Mouse (Mus musculus) activated CD4-positive, CD25-positive, alpha-beta regulatory T cell, adult 4 months (primary cell): Measurements from ENCODE around the gene Chtop. TPM values are rescaled to one million over a fixed set of nuclear protein-coding genes. Genes with fewer than 3 reads are reported as not detected.

ENCODE experiments used
- ATAC-seq: one replicate; pipeline ENCODE4 v1.8.0; 2017
- polyA plus RNA-seq, 2 experiments: library from polyadenylated mRNA; unstranded; fragments of 100-300 nt; shearing (Covaris generic); gene quantifications; one replicate each; pipeline ENCODE4 v1.2.1; 2017

The Chtop gene
- polyA plus RNA-seq, 2 experiments from 2014 or later: 43.5 to 67.8 TPM

- no peak for ATAC-seq
Observed at GRCm38 (mm10) chr3:90462579-90462978, 46.7 kb downstream of the Chtop start.

DNA sequence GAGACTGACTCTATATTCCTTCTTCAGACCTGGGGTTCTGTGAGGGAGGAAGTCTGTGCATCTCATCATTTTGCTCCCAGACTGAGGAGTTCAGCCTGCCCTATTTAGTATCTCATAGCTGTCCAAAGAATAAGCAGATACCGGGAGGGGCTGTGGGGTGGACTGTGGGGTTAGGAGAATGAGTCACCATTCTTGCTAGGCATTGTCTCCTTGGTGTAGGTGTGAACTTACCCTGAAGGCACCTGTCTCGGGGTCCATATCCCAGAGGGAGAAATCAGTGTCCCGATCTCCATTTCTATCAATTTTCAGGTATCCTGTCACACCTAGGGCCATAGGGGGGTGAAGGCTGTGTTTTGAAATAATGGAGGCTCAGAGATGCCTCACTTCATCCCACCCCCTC is 47.4 kb downstream of the Chtop start:
- ATAC-seq: no peak

DNA sequence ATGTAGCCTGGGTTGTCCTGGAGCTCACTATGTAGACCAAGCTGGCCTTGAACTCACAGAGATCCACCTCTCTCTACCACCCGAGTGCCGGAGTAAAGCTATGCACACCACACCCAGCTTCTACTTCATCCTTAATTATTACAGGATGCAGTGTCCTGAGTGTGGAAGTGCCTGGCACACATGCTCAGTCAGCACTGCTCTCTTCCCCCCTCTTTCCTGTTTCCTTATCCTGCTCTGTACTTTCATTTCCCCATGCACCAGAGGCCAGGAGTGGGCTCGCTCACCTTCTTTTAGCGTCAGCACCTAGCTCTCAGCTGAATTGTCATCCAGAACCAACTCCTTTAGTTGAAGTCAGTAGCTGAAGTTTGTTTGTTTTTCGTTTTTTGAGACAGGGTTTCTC is 49.0 kb downstream of the Chtop start:
- no peak for ATAC-seq

DNA sequence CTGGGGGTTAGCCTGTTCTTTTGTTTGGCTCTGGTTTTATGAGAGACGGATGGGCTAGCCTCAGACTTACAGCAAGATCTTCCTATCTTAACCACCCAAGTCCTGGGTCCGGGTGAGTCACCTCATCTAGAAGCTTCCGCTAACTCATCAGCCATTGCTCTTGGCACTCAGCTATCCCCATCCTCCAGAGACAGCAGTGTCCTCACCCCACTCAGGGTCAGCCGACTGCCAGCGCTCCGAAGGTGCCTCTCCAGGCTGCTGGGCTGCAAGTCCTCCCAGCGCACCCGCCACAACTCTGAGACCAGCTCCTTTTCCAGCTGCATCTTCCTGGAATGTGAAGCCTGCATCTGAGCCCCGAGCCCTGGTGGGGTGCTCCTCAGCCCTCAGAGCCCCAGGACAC is 49.6 kb downstream of the Chtop start:
- no peak for ATAC-seq

- ATAC-seq: no peak
Observed at GRCm38 (mm10) chr3:90454931-90455330, 54.4 kb downstream of the Chtop start.

- ATAC-seq: no peak
Observed at GRCm38 (mm10) chr3:90451396-90452095, 57.8 kb downstream of the Chtop start.

GRCm38 (mm10) chr3:90450874-90451273 is 58.4 kb downstream of the Chtop start:
- no peak for ATAC-seq

Other genes starting within 250 kb of the Chtop start
- gene Dennd4b, start 244.3 kb downstream of the Chtop start, polyA plus RNA-seq: 10 to 100 TPM; 15.8 to 25.5 TPM
- 10 to 100 TPM; 20.3 to 21.3 TPM for gene Gatad2b, start 216.3 kb downstream of the Chtop start, polyA plus RNA-seq
- gene Slc27a3, start 119.6 kb downstream of the Chtop start, polyA plus RNA-seq: under 1 TPM in 1 of 2 experiments, not detected in 1; 0.21 TPM
- gene Ints3, start 75.9 kb downstream of the Chtop start, polyA plus RNA-seq: 10 to 100 TPM; 13.8 to 17.2 TPM
- gene Npr1, start 43.6 kb downstream of the Chtop start, polyA plus RNA-seq: not detected
- 100 to 1,000 TPM in 1 of 2 experiments, 10 to 100 TPM in 1; 99.7 to 101 TPM for gene Ilf2, start 33.4 kb downstream of the Chtop start, polyA plus RNA-seq
- 10 to 100 TPM; 48.3 to 56.3 TPM for gene Snapin, start 18.5 kb downstream of the Chtop start, polyA plus RNA-seq
- gene S100a1, start 4.9 kb upstream of the Chtop start, polyA plus RNA-seq: 1 to 10 TPM; 5.6 to 6.6 TPM
- 100 to 1,000 TPM; 235 to 298 TPM for gene S100a13, start 4.9 kb upstream of the Chtop start, polyA plus RNA-seq
- gene S100a14, start 17.4 kb upstream of the Chtop start, polyA plus RNA-seq: under 1 TPM in 1 of 2 experiments, not detected in 1; 0.47 TPM
- gene S100a16, start 27.8 kb upstream of the Chtop start, polyA plus RNA-seq: not detected
- gene S100a3, start 51.1 kb upstream of the Chtop start, polyA plus RNA-seq: 1 to 10 TPM; 2.6 to 3.2 TPM
- gene S100a2, start 80.7 kb upstream of the Chtop start, polyA plus RNA-seq: not detected
- gene Gm42674, start 92.4 kb upstream of the Chtop start, polyA plus RNA-seq: not detected
- 100 to 1,000 TPM; 152 to 248 TPM for gene S100a4, start 94.3 kb upstream of the Chtop start, polyA plus RNA-seq
- gene S100a5, start 99.0 kb upstream of the Chtop start, polyA plus RNA-seq: not detected
- gene S100a6, start 103.4 kb upstream of the Chtop start, polyA plus RNA-seq: 100 to 1,000 TPM; 548 to 785 TPM
- not detected for gene S100a7a, start 144.5 kb upstream of the Chtop start, polyA plus RNA-seq
- gene S100a8, start 159.5 kb upstream of the Chtop start, polyA plus RNA-seq: 1 to 10 TPM in 1 of 2 experiments, not detected in 1; 1.8 TPM
- 1 to 10 TPM in 1 of 2 experiments, not detected in 1; 1.3 TPM for gene S100a9, start 186.2 kb upstream of the Chtop start, polyA plus RNA-seq
- not detected for gene Pglyrp4, start 217.4 kb upstream of the Chtop start, polyA plus RNA-seq